Mouse (Mus musculus) C2C12 (cell line): Measurements from ENCODE around the gene Svbp.

ENCODE experiments used
- CEBPB ChIP-seq: IDR thresholded peaks from one replicate; pipeline ENCODE4 v1.6.1; 2011; ENCODE audit warnings: low read depth, mild to moderate bottlenecking, control low read depth, moderate library complexity
- MYOD1 ChIP-seq: IDR thresholded peaks from one replicate; pipeline ENCODE4 v1.6.1; 2011; ENCODE audit warnings: low read depth; ENCODE audit not compliant: control insufficient read depth, insufficient read length
- MYOG ChIP-seq: IDR thresholded peaks from one replicate; pipeline ENCODE4 v1.6.1; 2011; ENCODE audit not compliant: control insufficient read depth, insufficient read length; ENCODE audit errors: extremely low read depth

DNA sequence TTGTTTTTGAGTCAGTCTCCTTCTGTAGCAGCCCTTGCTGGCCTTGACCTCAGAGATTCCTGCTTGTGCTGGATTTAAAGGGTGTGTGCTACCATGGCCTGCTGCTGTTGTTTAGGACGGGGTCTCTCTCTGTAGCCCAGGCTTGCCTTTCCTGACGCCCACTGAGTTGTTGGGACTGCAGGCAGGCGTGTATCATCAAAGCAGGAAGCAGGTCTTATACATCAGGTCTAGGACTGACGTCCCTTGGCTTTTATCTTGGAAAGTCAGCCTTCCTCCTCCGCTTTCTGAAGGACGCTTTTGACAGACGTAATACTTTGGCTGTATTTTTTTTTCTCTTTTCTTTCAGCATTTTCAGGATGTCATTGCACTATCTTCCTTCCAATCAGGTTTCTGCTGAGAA, 29.2 kb upstream of the Svbp start:
- TF ChIP-seq MYOD1, result no peak
- TF ChIP-seq MYOG, result no peak
- no peak for TF ChIP-seq CEBPB
